Mouse (Mus musculus) T-cell, adult 2 months (primary cell): Measurements from ENCODE around the gene Cebpz.

ENCODE experiments used
- DNase-seq: peaks from one replicate; pipeline ENCODE4 v3.0.0; 2022; ENCODE audit warnings: low spot score

The Cebpz gene

GRCm38 (mm10) chr17:78936466-78937228 is at the start of gene Cebpz, which contains the start of gene Ndufaf7:
Gene Cebpz, minus strand, starts transcription at chr17:78937066.
Gene Ndufaf7, plus strand, starts transcription at chr17:78937136.
- DNase-seq: peak; percentile 98

DNA sequence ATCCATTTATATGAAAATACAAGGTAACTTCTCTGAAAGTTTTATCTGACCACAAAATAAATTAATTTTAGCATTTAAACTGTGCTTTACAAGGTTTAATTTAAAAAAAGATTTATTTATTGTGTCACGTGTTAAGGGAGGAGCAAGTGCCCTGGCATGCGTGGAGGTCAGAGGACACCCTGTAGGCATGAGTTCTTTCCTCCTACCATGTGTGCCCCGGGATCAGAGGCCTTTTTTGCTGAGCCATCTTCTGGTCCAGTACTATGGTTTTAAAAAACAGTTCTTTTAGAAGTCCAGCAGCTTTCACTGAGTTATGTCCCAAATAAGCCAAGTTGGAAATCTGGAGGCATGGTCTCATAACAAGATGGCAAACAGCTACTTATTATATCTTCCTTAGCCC is 46.9 kb upstream of the Cebpz start:
- DNase-seq: no peak

DNA sequence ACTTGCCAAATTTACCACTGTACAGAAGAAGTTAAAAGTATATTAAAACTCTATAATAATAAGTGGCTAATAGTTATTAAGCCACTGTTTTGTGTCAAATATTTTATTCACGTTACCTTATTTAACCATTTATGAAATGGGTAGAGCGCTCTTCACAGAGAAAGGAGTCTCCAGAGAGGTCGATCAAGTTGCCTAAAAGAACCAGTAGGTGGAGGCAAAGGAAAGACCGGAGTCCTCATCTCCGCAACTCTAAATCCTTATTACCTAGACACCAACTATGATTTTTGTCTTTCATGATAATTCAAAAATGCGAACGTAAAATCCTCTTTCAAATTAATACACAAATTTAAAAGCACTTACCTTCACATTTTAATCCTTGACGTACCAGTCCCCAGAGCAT is 46.3 kb upstream of the Cebpz start:
- no peak for DNase-seq

DNA sequence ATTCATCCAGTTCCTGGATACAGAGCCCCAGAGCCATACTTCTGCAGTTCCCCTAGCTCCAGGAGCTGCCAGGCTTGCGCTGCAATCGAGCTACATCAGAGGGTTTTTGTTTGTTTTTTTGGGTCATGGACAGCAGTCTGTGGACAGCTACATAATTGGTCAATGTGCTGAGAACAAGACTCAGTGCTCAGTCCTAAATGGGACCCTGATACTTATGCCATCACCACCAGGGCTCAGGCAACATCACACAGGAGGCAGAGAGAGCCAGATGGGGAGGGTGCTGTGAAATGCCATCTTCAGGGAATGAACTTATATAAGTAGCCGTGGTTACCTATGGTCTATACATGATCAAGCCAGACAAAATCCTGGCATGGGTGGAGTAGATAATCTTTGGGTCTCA is 31.6 kb upstream of the Cebpz start:
- DNase-seq: no peak

DNA sequence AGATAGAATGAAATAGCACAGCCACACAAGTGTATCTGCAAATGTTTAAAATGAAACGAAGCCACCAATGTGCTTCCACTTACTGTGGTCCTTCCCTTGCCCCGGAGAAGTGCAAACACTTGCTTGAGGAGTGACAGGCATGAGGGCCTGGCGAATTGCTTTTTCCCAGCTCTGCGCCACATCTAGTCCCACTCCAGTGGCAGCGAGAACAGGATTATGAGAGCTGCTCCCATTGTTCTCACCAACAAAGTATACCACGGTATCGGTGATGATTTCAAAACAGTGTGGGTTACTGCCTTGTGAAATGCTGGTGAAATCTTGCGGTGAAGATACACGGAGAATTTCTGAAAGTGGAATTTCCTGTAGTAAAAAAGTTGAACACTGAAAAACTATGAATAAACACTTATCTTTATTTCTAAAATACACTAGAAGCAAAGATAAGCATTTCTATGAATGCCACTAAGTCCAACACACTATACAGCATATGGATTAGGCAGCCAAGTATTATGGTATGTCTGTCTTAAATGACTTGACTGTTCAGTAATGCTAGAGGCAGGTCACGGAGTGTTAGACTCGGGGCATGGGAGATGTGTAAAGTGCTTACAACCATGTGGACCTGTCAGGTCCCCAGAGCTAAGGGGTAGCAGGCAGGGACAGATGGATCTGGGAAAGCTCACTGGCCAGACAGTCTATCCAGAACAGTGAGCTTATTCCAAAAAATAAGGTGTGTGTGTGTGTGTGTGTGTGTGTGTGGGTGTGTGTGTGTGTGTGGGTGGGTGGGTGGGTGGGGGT is 29.4 kb upstream of the Cebpz start:
- no peak for DNase-seq

DNA sequence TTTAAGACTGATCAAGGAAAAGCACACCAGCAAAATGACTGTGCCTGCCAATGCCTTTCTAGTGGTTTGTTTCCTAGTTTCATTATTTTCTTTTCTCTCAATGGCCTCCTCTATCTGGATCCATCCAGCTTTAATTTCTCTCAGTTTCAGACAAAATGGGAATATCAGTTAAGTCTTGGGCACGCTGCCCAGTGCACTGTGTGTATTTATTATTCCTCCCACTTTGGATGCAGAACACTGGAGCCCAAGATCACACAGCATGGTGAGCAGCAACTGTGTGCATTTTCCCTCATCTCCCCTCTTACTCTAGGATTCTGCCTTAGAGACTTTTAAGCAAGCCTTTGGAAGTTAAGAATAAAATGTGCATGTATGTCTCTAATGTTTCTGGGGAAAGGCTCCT is 27.5 kb upstream of the Cebpz start:
- no peak for DNase-seq

DNA sequence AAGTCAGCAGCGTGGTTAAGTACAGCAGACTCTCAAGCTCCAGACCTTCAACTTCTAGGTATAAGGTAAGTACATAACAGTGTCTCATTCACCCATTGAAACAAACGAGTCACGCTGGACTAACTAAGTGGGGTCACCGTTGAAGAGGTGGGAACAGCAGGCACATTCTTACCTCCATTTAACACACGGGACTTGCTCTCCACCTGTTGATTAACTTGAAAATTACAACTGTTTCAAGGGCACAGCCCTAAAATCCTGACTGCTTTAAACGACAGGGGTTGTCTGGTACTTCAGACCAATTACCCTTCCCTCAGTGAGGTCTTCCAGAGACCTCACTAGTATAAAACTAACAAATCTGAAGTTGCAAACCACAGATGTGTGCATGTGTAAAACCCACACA is 22.6 kb upstream of the Cebpz start:
- no peak for DNase-seq

GRCm38 (mm10) chr17:78953240-78953639 is 16.4 kb upstream of the Cebpz start:
- DNase-seq: no peak

GRCm38 (mm10) chr17:78952070-78952469 is 15.2 kb upstream of the Cebpz start:
- DNase-seq: no peak

DNA sequence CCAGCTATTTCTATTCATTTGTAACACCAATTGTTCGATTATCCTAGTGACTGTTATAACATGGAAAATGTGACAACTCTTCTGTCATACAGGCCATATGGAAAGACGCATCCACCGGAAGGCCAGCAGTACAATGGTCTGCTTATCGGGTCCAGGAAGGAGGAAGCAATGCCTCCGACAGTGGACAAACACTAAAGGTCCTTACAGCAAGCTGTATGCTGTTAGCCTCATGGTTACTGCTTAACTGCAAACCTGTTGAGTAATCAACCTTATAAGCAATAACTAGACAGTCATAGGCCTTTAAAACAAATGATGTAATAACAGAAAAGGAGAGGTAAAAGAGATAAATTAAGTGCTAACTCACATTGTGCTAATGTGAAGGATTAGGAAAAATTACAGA is 14.4 kb upstream of the Cebpz start:
- no peak for DNase-seq

DNA sequence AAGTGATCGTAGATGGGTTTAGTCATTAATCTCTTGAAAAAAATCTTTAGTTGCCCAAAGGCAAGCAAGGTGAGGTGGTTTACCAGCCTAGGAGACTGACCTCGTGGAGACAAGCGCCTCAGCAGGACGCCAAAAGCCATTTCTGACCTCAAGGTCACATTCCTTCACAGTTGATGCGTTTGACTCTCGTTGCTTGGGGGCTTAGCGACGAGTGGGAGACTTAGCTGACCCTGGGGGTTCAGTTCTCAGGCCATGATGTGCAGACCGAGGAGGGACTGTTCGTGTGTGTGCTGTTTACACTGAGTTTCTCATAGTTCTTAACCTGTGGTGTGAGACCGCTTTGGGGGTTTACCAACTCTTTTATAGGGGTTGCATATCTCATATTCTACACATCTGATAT is 5.7 kb upstream of the Cebpz start:
- no peak for DNase-seq

GRCm38 (mm10) chr17:78938927-78939326 is 2.1 kb upstream of the Cebpz start:
- no peak for DNase-seq

DNA sequence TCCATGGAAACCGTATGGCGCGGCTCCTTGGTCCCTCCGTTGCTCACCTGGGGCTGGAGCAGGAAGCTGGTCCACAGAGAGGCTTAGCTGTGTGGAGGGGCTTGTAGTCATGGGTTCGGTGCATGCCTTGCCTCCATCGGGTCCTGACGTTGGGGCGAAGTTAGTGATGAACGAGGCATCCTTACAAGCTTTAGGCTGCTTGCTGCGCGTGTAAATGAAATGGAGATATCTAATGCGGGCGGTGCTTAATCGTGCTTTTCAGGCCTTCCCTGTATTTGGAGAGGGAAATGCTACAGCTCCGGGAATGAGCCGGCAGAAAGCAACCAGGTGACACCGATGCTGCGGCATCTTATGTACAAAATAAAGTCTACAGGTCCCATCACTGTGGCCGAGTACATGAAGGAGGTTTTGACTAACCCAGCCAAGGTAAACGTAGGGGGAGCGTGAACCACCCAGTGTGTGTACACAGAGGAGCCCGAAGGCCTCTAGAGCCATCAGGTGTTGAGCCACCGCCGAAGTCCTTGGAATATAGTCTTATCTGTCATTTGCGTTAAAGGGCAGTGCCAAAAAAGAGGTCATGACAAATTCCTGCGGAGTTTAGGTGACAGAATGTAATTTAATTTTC is 475 bp upstream of the Cebpz start:
- no peak for DNase-seq

DNA sequence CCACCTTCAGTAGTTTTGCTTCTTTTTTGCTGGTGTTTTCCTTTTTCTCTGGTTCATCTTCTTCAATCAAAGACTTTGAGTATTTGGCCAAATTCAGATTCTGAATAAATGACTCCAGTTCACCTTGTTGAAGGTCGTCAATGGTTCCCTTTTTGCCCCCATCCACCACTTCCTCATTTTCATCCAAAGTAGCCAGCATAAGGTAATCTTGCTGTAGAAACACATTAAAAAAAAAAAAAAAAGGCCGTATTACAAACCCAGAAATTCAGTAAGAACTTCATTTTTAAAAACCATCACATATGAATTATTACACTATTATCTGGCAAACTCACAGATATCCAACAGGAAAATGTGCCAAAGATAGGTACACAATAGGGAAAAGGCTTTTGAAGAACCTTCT is 1.0 kb downstream of the Cebpz start:
- DNase-seq: no peak

DNA sequence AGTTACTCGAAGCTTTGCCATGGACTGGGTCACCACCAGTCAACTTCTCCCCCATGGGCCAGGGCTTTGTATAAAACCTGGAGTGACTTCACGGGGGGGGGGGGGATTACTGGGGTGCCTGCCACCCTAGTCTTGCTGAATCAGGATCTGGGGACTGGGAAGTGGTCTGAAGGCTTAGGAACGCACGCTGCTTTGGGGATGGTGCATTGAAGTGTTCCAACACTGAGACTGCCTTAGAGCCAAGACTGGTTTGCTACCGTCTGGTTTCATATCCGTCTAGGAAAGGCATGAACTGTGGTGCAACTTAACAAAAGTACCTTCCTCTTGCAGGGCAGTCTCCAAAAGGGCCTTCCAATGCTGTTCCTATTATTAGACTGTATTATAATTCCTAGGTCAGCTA is 19.2 kb downstream of the Cebpz start:
- no peak for DNase-seq

- DNase-seq: no peak
Observed at GRCm38 (mm10) chr17:78916899-78917298, 20.0 kb downstream of the Cebpz start.

GRCm38 (mm10) chr17:78916369-78916813 is 20.5 kb downstream of the Cebpz start, which contains the start of gene Cebpzos:
Gene Cebpzos, plus strand, starts transcription at chr17:78916500.
- peak; percentile 84 for DNase-seq

DNA sequence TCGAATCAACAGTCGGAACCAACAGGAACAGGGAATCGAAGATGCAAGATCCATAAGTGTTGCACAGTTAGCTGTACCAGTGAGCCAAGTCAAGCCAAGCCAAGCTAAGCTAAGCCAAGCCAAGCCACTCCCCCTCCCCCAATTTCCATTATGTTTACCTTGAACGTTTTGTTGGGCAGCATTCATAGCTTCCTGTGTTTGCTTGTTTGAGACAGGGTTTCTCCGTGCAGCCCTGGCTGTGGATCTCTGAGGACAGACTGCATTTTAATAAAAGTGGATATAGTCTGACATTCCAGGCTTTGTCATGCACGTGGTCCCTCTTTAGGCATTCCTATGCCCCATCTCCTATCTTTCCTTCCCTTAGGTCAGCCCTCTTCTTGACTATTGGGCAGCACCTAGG is 21.1 kb downstream of the Cebpz start:
- no peak for DNase-seq

DNA sequence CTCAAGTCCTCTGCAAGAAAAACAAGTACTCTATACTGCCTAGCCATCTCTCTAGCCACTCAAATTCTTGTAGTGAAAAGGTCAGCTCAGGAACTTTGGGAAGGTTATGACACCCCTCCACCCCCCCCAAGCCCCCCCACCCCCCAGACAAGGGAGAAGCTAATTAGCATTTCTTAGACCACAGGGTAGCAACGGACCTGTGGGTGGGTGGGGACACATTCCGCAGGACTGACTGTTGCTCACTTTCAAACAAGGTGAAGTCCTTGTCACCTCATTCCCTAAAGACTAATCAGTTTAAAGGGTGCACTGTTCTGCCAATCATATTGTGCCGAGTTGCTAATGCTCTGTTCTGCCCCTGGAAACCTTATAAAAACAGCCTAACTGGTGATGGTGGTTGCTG is 22.9 kb downstream of the Cebpz start:
- no peak for DNase-seq

- DNase-seq: no peak
Observed at GRCm38 (mm10) chr17:78912861-78913281, 24.0 kb downstream of the Cebpz start.

DNA sequence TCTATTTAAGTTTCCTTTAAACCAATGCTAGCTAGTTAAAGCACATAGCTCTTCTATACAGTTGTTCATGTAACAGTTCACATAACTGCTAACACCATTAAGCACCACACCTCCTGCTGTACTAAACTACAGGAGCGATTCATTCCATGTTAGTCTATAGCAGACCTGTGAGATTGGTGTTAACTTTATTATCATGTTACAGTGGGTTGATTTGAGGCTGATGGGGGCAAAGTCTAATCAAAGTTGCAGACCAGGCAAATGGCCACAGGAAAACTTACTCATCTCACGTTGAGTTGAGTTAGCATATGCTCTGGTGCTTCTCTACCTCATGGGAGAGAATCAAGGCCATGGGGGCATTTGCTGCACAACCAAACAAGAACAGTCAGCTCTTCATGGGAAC is 27.5 kb downstream of the Cebpz start:
- no peak for DNase-seq

- no peak for DNase-seq
Observed at GRCm38 (mm10) chr17:78906892-78907291, 30.0 kb downstream of the Cebpz start, which contains the start of gene Sult6b1. Gene Sult6b1, minus strand, starts transcription at chr17:78906992.

- no peak for DNase-seq
Observed at GRCm38 (mm10) chr17:78903158-78903557, 33.7 kb downstream of the Cebpz start.
